Mouse (Mus musculus): ENCODE data around the gene Pnpla1. TPM values are rescaled to one million over a fixed set of nuclear protein-coding genes. Genes with fewer than 3 reads are reported as not detected.

Gene Pnpla1
- polyA plus RNA-seq, 1 experiment: 0.44 TPM

DNA sequence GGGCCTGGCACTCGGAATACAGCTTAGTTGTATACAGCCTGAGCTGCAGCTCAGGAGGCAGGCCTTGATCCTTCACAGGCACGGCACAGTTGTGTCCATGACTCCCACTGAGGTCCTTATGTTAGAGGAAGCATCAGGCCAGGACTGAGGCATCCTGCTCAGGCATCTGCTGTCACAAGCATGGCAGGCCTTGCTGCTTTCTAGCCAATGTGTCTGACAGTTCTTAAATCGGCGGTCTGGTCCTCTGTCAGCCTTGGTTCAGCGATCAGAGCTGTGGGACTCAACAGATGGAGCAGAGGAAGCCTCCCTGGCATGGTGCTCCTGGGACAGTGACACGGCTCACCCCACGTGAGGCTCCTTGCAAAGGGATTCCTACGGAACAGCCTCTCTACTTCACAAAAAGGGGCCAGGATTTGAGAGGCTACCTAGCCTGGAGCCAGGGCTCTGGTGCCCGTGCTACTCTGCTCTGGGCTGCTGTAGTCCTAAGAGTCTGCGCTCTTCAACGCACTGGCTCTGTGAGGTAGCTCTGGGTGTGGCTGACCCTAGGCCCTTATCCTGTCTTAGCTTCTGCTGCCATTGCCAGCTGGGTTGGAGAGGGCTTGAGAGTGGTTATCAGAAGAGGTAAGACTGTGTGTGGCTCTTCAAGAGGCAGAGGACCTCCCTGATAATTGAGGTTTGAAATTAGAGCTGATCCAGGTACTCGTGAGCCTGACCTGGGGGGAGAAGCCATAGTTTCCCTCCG, 35.0 kb upstream of the Pnpla1 start:
- no peak overlapping the region for H3K27ac ChIP-seq (ENCODE audit: insufficient read depth, low read depth, low read length)
- no peak overlapping the region for H3K4me3 ChIP-seq (ENCODE audit: insufficient read depth, low read length)
- TF ChIP-seq POLR2A (IDR thresholded peaks at IDR 0.05; ENCODE audit: borderline replicate concordance, low read depth, low read length) (no peak), CTCF (IDR thresholded peaks at IDR 0.05; ENCODE audit: low read depth, low read length) (no peak)
- H3K4me1 ChIP-seq (ENCODE audit: control insufficient read depth, insufficient read depth, low read length): no peaks in the 10 kb centered on the region

DNA sequence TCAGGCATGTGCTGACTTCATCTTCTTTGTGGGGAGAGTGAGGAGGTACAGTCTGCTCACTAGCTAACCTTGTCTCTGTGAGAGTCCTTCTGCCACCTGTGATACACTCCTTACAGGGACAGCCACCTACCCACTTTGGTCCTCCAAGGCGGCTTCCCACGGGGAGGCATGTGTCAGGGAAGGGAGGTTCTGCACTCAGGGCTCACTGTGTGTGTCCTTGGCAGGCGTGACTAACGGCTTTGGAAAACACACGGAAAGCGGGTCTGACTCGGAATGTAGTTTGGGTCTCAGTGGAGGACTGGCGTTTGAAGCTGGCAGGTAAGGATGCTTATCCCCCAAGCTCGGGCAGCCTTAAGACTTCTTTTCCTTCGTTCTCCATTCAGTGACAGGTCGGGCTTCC, 34.5 kb upstream of the Pnpla1 start:
- H3K27ac ChIP-seq (ENCODE audit: insufficient read depth, low read depth, low read length): no peak overlapping the region
- no peak for TF ChIP-seq POLR2A (IDR thresholded peaks at IDR 0.05; ENCODE audit: borderline replicate concordance, low read depth, low read length)
- no peak for TF ChIP-seq CTCF (IDR thresholded peaks at IDR 0.05; ENCODE audit: low read depth, low read length)
- H3K4me3 ChIP-seq (ENCODE audit: insufficient read depth, low read length): no peak overlapping the region
- no peaks in the 10 kb centered on the region for H3K4me1 ChIP-seq (ENCODE audit: control insufficient read depth, insufficient read depth, low read length)

GRCm38 (mm10) chr17:28824896-28825295, 33.3 kb upstream of the Pnpla1 start:
- Histone ChIP-seq H3K4me1 (ENCODE audit: control insufficient read depth, insufficient read depth, low read length) (no peaks in the 10 kb centered on the region), H3K4me3 (ENCODE audit: insufficient read depth, low read length) (no peak overlapping the region)

GRCm38 (mm10) chr17:28825359-28826041, 32.7 kb upstream of the Pnpla1 start:
- Histone ChIP-seq H3K4me3 (ENCODE audit: insufficient read depth, low read length) (no peak overlapping the region), H3K27ac (ENCODE audit: insufficient read depth, low read depth, low read length) (no peak overlapping the region), H3K4me1 (ENCODE audit: control insufficient read depth, insufficient read depth, low read length) (no peaks in the 10 kb centered on the region)
- no peak for TF ChIP-seq POLR2A (IDR thresholded peaks at IDR 0.05; ENCODE audit: borderline replicate concordance, low read depth, low read length)
- TF ChIP-seq CTCF (IDR thresholded peaks at IDR 0.05; ENCODE audit: low read depth, low read length): no peak

More at GRCm38 (mm10) chr17:28824896-28825295, 33.3 kb upstream of the Pnpla1 start:
- TF ChIP-seq CTCF (IDR thresholded peaks at IDR 0.05; ENCODE audit: low read depth, low read length) (no peak), POLR2A (IDR thresholded peaks at IDR 0.05; ENCODE audit: borderline replicate concordance, low read depth, low read length) (no peak)
- no peak overlapping the region for H3K27ac ChIP-seq (ENCODE audit: insufficient read depth, low read depth, low read length)

DNA sequence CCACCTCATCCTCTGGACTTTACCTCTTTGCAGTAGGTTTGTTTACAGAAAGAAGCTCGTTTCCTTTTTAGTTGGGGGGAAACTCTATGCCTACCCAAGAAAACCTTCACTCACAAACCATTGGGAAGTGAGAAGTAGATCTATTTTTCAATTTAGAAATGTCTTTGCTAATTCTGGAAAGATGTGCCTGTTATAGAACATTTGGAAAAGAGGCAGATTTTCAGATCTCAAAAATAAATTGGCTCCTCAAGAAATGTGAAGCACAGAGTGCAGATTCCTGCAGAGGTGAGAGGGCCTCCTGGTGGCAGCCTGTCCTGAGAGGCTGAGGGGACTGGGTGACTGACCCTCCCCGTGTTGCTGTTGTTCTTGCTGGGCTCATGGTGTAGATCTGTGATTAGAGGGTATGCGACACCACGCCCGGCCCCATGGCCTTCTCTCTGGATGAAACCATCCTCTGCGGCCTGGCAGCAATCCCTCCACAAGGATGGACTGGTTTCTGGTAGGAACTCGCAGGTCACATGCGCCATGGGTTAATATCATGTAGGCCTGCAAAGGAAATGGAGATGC, 30.5 kb upstream of the Pnpla1 start:
- TF ChIP-seq POLR2A (IDR thresholded peaks at IDR 0.05; ENCODE audit: borderline replicate concordance, low read depth, low read length) (no peak), CTCF (IDR thresholded peaks at IDR 0.05; ENCODE audit: low read depth, low read length) (no peak)
- Histone ChIP-seq H3K4me1 (ENCODE audit: control insufficient read depth, insufficient read depth, low read length) (no peaks in the 10 kb centered on the region), H3K27ac (ENCODE audit: insufficient read depth, low read depth, low read length) (no peak overlapping the region), H3K4me3 (ENCODE audit: insufficient read depth, low read length) (no peak overlapping the region)

DNA sequence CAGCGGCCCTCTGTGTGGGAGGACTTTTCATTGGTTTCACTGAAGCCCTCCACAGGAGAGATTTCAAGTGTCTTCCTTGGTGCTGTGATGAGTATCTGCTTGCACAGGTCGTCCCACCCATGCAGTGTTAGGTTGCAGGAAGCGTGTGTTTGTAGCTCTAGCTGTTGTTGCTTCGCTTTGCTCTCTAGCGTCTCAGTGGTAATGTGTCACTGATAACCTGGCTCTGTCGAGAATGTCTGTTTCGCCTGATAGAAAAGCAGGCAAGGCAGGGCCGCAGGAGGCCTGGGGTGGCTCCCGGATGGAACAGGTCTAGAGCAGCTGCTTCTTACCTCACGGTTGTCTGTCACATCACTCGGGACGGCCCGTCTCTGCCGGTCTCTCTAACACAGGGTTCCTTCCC, 29.1 kb upstream of the Pnpla1 start:
- Histone ChIP-seq H3K4me3 (ENCODE audit: insufficient read depth, low read length) (no peak overlapping the region), H3K27ac (ENCODE audit: insufficient read depth, low read depth, low read length) (no peak overlapping the region), H3K4me1 (ENCODE audit: control insufficient read depth, insufficient read depth, low read length) (no peaks in the 10 kb centered on the region)
- TF ChIP-seq CTCF (IDR thresholded peaks at IDR 0.05; ENCODE audit: low read depth, low read length) (no peak), POLR2A (IDR thresholded peaks at IDR 0.05; ENCODE audit: borderline replicate concordance, low read depth, low read length) (no peak)

DNA sequence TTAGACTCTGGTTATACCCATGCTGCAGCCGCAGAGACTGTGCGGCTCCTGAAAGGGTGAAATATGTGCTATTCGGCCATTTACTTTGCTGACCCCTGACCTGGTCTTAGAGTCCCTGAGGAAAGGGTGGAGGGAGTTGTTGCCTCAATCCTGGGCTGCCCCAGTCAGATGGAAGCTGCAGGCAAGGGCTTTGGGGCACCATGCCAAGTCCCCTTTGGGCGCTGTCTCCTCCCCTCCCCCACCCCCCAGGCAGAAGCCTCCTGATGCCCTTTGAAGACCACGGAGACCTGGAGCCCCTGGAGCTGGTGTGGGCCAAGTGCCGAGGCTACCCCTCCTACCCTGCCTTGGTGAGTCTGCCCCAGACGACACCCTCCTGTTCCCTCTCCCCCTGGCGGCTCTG, 27.1 kb upstream of the Pnpla1 start:
- TF ChIP-seq POLR2A (IDR thresholded peaks at IDR 0.05; ENCODE audit: borderline replicate concordance, low read depth, low read length) (no peak), CTCF (IDR thresholded peaks at IDR 0.05; ENCODE audit: low read depth, low read length) (no peak)
- Histone ChIP-seq H3K4me3 (ENCODE audit: insufficient read depth, low read length) (no peak overlapping the region), H3K4me1 (ENCODE audit: control insufficient read depth, insufficient read depth, low read length) (no peaks in the 10 kb centered on the region), H3K27ac (ENCODE audit: insufficient read depth, low read depth, low read length) (no peak overlapping the region)

DNA sequence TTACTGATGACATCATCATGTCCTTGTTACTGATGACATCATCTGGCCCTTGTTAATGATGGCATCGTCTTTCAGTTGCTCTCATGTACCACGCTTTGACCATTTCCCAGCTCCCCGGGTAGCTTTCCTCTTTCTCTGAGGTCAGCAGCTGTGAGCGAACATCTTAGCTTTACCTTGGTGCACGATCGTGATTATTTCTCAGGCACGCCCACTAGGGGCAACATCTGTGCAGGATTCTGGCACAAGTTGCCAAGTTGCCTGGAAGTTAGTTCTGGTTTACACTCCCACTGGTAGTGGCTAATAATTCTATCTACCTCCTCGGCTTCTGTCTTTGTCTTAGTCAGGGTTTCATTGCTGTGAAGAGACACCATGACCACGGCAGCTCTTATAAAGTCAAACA, 26.2 kb upstream of the Pnpla1 start:
- H3K27ac ChIP-seq (ENCODE audit: insufficient read depth, low read depth, low read length): no peak overlapping the region
- no peak overlapping the region for H3K4me3 ChIP-seq (ENCODE audit: insufficient read depth, low read length)
- TF ChIP-seq POLR2A (IDR thresholded peaks at IDR 0.05; ENCODE audit: borderline replicate concordance, low read depth, low read length): no peak
- no peak for TF ChIP-seq CTCF (IDR thresholded peaks at IDR 0.05; ENCODE audit: low read depth, low read length)
- H3K4me1 ChIP-seq (ENCODE audit: control insufficient read depth, insufficient read depth, low read length): no peaks in the 10 kb centered on the region

DNA sequence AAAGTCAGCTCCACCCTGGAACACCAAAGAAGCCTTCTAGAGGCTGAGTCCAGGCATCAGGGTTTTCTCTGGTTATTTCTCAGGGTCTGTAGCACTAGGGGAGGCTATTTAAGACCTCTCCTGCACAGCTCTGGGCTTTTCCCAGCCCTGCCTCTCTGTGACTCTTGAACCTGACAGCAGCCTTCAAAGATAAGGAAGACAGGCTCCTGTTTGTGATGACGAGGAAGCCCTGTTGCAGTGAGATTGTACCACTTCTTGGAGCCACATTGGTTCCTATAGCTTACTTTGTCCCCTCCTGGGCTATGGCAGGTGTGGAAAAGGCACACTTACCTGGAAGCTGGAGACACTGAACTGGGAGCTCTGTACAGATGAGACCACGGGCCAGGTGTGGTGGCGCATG, 25.3 kb upstream of the Pnpla1 start:
- TF ChIP-seq CTCF (IDR thresholded peaks at IDR 0.05; ENCODE audit: low read depth, low read length) (no peak), POLR2A (IDR thresholded peaks at IDR 0.05; ENCODE audit: borderline replicate concordance, low read depth, low read length) (no peak)
- Histone ChIP-seq H3K4me3 (ENCODE audit: insufficient read depth, low read length) (no peak overlapping the region), H3K4me1 (ENCODE audit: control insufficient read depth, insufficient read depth, low read length) (no peaks in the 10 kb centered on the region), H3K27ac (ENCODE audit: insufficient read depth, low read depth, low read length) (no peak overlapping the region)

- H3K4me3 ChIP-seq (ENCODE audit: insufficient read depth, low read length): no peak overlapping the region
- TF ChIP-seq POLR2A (IDR thresholded peaks at IDR 0.05; ENCODE audit: borderline replicate concordance, low read depth, low read length) (no peak), CTCF (IDR thresholded peaks at IDR 0.05; ENCODE audit: low read depth, low read length) (no peak)
- H3K4me1 ChIP-seq (ENCODE audit: control insufficient read depth, insufficient read depth, low read length): no peaks in the 10 kb centered on the region
- H3K27ac ChIP-seq (ENCODE audit: insufficient read depth, low read depth, low read length): no peak overlapping the region
These were observed 23.5 kb upstream of the Pnpla1 start for GRCm38 (mm10) chr17:28834676-28835075.
